Mouse (Mus musculus): ENCODE results near the gene Wdr59.

- TF ChIP-seq CTCF (IDR thresholded peaks at IDR 0.05; ENCODE audit: low read depth, low read length), result no peak
- no peak for TF ChIP-seq POLR2A (IDR thresholded peaks at IDR 0.05; ENCODE audit: extremely low read depth, insufficient read depth, low read length)
Measured at GRCm38 (mm10) chr8:111539422-111540076, 17.7 kb upstream of the Wdr59 start.

Measured in liver, adult 2 months (tissue).